Mouse (Mus musculus) G1E (cell line): ENCODE data around the gene Tent5a.

ENCODE experiments used
- CTCF ChIP-seq: IDR thresholded peaks from 2 replicates; pipeline ENCODE4 v1.5.1; 2012; ENCODE audit warnings: low read depth, low read length, inconsistent platforms, mixed read lengths
- GATA1 ChIP-seq: IDR thresholded peaks from 2 replicates; pipeline ENCODE4 v1.6.1; 2012; ENCODE audit warnings: borderline replicate concordance, low read length, inconsistent platforms, mixed read lengths
- TAL1 ChIP-seq: conservative IDR thresholded peaks from 2 replicates; pipeline ENCODE4 v1.6.1; 2012; ENCODE audit warnings: low read depth, low read length, inconsistent platforms, mixed read lengths

DNA sequence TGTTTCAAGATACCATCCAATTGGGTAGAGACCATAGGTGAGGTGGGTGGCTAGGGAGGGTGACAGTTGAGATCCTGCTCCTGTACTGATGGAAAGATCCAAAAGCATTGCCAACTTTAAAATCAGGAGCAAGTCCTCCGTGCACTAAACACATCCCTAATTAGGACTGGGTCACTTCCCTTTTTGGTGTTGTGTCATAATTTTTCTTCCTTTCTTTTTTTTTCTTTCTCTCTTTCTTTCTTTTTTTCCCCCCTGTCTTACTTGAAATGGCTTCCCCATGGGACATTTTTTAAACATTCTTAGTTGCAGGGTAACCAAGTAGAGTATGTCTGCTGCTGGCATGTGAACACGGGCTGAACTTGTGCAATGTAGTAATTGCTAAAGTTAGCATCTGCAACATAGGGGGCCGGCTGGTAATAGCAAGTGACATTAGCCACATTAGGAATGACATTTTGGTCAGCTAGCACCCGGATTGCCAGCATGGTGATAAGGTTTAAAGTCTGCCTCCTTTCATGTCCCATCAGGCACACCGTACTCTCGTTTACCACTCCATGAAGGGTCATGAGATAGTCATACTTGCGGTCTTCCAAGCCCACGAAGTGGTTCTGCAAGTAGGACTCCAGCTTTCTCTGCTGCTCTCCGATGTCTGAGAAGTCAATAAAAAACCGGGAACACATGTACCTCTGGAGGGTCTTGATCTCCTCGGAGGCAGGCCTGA, 2.8 kb downstream of the Tent5a start:
- no peak for TF ChIP-seq GATA1
- TF ChIP-seq CTCF: no peak
- TF ChIP-seq TAL1: no peak
